Mouse (Mus musculus): Measurements from ENCODE around the gene Xpnpep1.

DNA sequence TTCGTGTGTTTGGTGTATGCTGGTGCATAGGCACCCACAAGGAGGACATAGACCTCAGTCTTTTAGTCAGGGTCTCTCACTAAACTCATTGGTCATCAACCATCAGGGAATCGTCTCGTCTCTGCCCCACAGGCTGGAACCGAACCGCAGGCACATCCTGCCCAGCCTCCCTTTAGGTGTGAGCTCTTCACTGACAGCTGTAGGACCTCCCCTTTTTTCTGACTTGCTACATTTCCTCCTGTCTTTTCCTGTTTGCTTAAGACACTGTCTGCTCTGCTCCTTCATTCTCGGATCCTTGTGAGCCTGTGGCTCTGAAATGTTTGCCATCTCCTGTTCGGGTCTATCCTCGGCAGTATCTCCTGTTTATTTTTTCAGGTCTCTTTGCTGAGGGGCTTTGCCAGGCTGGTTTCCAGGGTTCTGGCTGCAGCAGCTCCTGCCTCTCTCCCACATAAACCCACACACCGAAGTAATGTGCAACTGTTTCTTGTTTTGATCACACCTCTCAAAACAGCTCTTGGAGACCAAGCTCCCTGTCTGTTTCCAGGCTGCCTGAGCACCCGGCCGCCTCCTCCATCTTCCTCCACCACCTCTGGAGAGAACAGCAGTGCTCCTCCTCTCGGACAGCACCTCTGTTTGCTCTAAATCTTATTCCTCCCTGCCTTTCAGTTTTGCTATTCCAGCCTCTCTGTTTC, 60.8 kb downstream of the Xpnpep1 start:
- TF ChIP-seq EP300 (optimal IDR thresholded peaks at IDR 0.05): no peak
- TF ChIP-seq CTCF (IDR thresholded peaks at IDR 0.05; ENCODE audit: low read depth): no peak

Measured in stomach, postnatal 0 days (tissue).